Mouse (Mus musculus) liver, postnatal 0 days (tissue): ENCODE data around the gene Megf9. TPM values are rescaled to one million over a fixed set of nuclear protein-coding genes. Genes with fewer than 3 reads are reported as not detected.

ENCODE experiments used
- ATAC-seq: fragments of 200-750 bp; cut with Nextera tagmentation; 2 replicates; pipeline ENCODE4 v1.8.0; 2017; ENCODE audit warnings: mild to moderate bottlenecking, moderate library complexity
- DNase-seq: peaks from one replicate; pipeline ENCODE4 v3.0.0-alpha.2; 2016
- H3K27ac ChIP-seq: fragments of 300-500 bp; sonication (generic); 2 replicates; pipeline ENCODE4 v1.5.1; 2014; ENCODE audit warnings: antibody characterized with exemption, moderate library complexity, mild to moderate bottlenecking, low read depth
- H3K27me3 ChIP-seq: fragments of 300-500 bp; sonication (generic); 2 replicates; pipeline ENCODE4 v1.6.1; 2014; ENCODE audit warnings: low read length, control low read depth, mixed read lengths; ENCODE audit not compliant: insufficient read depth
- H3K36me3 ChIP-seq: fragments of 300-500 bp; sonication (generic); replicated peaks from 2 replicates; pipeline ENCODE4 v1.6.1; 2014; ENCODE audit warnings: mild to moderate bottlenecking, control low read depth, low read length, moderate library complexity, mixed read lengths; ENCODE audit not compliant: insufficient read depth
- H3K4me1 ChIP-seq: fragments of 300-500 bp; sonication (generic); 2 replicates; pipeline ENCODE4 v1.6.1; 2014; ENCODE audit warnings: antibody characterized with exemption, mild to moderate bottlenecking, control low read depth; ENCODE audit not compliant: insufficient read depth
- H3K4me2 ChIP-seq: fragments of 300-500 bp; sonication (generic); 2 replicates; pipeline ENCODE4 v1.6.1; 2014; ENCODE audit warnings: low read depth, mild to moderate bottlenecking, low read length, moderate library complexity, mixed read lengths
- H3K4me3 ChIP-seq: fragments of 300-500 bp; sonication (generic); 2 replicates; pipeline ENCODE4 v1.5.1; 2014; ENCODE audit warnings: low read depth, low read length
- H3K9ac ChIP-seq: fragments of 300-500 bp; sonication (generic); replicated peaks from 2 replicates; pipeline ENCODE4 v1.6.1; 2014; ENCODE audit warnings: mild to moderate bottlenecking, moderate library complexity
- H3K9me3 ChIP-seq: fragments of 300-500 bp; sonication (generic); 2 replicates; pipeline ENCODE4 v1.6.1; 2016; ENCODE audit warnings: mild to moderate bottlenecking, control low read depth, low read length, mixed read lengths
- CTCF ChIP-seq: sonication (generic); IDR thresholded peaks from 2 replicates; pipeline ENCODE4 v1.5.1; 2016; ENCODE audit warnings: antibody characterized with exemption, low read depth
- EP300 ChIP-seq: IDR thresholded peaks from 2 replicates; pipeline ENCODE4 v1.6.1; 2016; ENCODE audit warnings: antibody characterized with exemption, low read depth, mild to moderate bottlenecking
- WGBS: fragments of 180-500 bp; shearing (Covaris S2); extraction: QIAGEN DNeasy Blood & Tissue Kit; methylation state at CpG from one replicate; pipeline ENCODE4 v1.1.7; 2014; ENCODE audit not compliant: insufficient replicate concordance; 5-methylcytosine and 5-hydroxymethylcytosine counted together
- polyA plus RNA-seq: library from polyadenylated mRNA; unstranded; fragments of >200 nt; fragmentation: Nextera tagmentation; extraction: Ambion mirVana; gene quantifications from 2 replicates; pipeline ENCODE4 v1.2.1, GENCODE M21; 2015

The Megf9 gene
- polyA plus RNA-seq, 1 experiment from 2014 or later = 9.4 TPM

DNA sequence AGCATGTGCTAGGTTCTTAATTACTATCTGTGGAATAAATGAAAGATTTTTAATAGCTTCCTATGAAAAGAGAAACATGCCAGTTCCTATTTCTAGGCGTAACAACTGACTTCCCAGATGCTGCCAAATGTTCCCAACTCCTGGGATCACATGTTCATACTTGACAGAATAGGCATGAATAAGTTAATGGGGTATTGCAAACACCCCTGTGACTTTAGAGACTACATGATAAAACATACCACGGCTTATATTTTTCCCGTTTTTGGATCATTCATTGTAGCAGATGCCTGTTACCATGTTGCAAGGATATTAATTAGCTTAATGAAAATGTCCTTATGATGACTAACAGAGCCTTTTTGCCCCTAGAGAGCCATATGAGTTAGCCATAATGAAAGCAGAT lies 88.0 kb downstream of the Megf9 start:
- ATAC-seq = no peak
- 0 out of 2 replicates have a peak, but pooled peaks cover 4% of the 10 kb centered on the region for H3K36me3 ChIP-seq
- no peaks in the 10 kb centered on the region for H3K4me1 ChIP-seq
- WGBS = 81% methylated on average over 3 of the region's 3 CpGs
- H3K27ac ChIP-seq = no peak overlapping the region
- no peaks in the 10 kb centered on the region for H3K27me3 ChIP-seq
- H3K9ac ChIP-seq = no peak overlapping the region
- H3K4me3 ChIP-seq = no peak overlapping the region
- no peaks in the 10 kb centered on the region for H3K9me3 ChIP-seq
- TF ChIP-seq CTCF = no peak
- no peak overlapping the region for H3K4me2 ChIP-seq
- DNase-seq = no peak

DNA sequence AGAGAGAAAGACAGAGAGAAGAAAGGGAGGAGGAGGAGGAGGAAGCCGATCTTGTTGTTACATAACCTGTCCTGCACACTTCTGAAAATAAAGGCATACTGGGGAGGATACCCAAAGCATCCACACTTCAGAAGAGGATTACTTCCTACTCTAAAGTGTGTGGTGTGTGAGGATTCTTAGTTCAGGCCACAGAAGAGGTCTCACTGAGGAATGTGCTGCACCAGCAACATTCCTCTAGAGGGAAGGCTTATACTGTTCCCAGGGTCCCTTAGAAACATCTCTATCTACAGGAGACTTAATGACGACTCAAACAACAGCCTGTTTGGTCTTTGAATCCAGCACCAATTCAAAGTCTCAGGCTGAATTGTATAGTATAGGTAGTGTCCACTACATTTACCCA lies 114.6 kb downstream of the Megf9 start:
- TF ChIP-seq EP300 (no peak), CTCF (no peak)
- DNase-seq (no peak), ATAC-seq (no peak)
- no peak overlapping the region for H3K27ac ChIP-seq
- no peaks in the 10 kb centered on the region for H3K27me3 ChIP-seq
- H3K4me3 ChIP-seq = no peak overlapping the region
- no peaks in the 10 kb centered on the region for H3K9me3 ChIP-seq
- H3K4me2 ChIP-seq = no peak overlapping the region
- whole genome bisulfite sequencing = 58% methylated on average over 2 of the region's 2 CpGs
- no peaks in the 10 kb centered on the region for H3K4me1 ChIP-seq
- H3K9ac ChIP-seq = no peak overlapping the region
- H3K36me3 ChIP-seq = no peaks in the 10 kb centered on the region

DNA sequence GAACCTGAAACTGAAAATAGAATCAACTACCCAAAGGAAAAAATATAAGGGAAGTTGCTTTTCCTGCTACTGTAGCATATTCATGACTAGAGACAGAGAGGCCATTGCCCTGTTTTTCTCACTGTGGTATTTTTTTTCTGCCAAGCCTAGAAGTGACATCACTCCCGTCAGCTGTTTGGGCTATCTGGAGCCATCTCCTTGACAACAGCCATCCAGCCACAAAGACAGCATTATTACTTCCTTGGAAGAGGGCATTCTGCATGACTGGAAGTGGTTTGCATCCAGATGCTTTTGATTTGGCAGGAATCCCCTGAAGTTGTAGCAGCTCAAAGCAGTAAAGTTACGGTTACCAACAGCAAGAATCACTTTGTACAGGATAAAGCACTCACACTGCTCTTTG lies 122.7 kb downstream of the Megf9 start:
- no peak for DNase-seq
- TF ChIP-seq CTCF (no peak), EP300 (no peak)
- Histone ChIP-seq H3K36me3 (no peaks in the 10 kb centered on the region), H3K9ac (no peak overlapping the region), H3K27ac (no peak overlapping the region), H3K9me3 (no peaks in the 10 kb centered on the region), H3K4me1 (peaks cover 3% of the 10 kb centered on the region; the same call in 1 of the 2 replicates), H3K4me3 (no peak overlapping the region), H3K27me3 (no peaks in the 10 kb centered on the region), H3K4me2 (no peak overlapping the region)
- ATAC-seq = no peak
- 57% methylated on average over 2 of the region's 2 CpGs for WGBS

DNA sequence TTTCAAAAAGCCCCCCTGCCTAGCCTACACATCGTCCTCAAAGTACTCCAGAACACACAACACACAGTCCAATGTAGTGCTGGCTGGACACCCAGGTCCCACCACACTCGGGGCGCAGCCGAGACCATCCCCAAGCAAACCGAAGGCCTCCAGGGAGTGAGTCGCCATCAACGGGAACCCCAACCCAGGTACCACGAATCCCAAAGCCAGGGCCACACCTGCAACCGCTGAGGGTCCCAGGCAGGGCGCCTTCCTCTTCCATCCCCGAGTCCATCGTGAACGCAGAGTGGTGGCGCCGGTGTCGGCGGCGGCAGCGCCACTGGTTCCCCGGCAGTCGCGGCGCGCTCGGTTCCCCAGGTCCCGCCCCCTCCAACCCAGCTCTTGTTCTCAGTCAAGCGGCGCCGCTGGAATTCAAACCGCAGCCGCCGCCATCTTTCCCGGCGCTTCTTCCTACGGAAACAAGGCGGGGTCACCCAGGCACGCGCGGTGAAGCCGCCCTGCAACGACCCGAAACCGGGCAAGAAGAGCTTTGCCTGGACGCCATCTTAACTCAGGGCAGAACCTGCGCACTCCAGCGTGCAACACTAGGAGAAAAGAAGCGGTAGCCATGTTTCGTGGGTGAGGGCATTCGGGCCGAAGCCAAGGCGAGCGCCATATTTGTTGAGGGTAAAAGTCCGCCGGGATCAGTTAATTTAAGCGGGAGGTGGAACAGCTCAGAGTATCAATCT lies 124.6 kb downstream of the Megf9 start, which contains the start of gene Cdk5rap2:
TSS of gene Cdk5rap2 (minus strand) at position 450 of the 728 bp plus-strand sequence.
- H3K4me1 ChIP-seq = peaks cover 3% of the 10 kb centered on the region; the same call in 1 of the 2 replicates
- peak within 1 kb of the TSS; percentile 89 for H3K4me3 ChIP-seq
- ATAC-seq (peak; percentile 100), DNase-seq (peak; percentile 96)
- H3K36me3 ChIP-seq = no peaks in the 10 kb centered on the region
- no peaks in the 10 kb centered on the region for H3K27me3 ChIP-seq
- WGBS = under 1% methylated on average over 55 of the region's 55 CpGs
- H3K9me3 ChIP-seq = no peaks in the 10 kb centered on the region
- TF ChIP-seq EP300 = peak; percentile 60; the same call in 1 of the 2 replicates
- TF ChIP-seq CTCF = peak; percentile 31
- peak within 1 kb of the TSS; percentile 81 for H3K9ac ChIP-seq
- H3K4me2 ChIP-seq = peak within 1 kb of the TSS; percentile 91
- peak within 1 kb of the TSS; percentile 45 for H3K27ac ChIP-seq

DNA sequence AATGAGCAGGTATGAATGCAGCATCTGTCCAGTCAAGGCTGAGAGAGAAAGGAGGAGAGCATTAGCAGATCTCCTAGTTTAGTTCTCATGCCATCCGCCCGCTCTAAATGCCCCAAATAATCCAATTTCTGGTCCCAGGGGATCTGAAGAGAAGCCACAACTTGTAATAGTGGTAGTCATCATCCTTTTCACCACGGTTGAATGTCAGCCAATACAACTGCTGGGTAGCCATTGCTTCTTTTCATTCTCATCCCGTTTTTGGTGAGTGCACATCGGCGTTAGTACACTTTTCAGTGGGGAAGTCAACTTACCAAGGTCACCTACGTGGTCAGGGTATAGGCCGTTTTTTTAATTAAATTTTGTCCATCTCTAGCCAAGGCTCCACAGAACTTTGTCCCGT lies 125.3 kb downstream of the Megf9 start:
- Histone ChIP-seq H3K4me2 (peak overlapping the region; percentile 91), H3K9ac (peak overlapping the region; percentile 81), H3K27ac (no peak overlapping the region), H3K27me3 (no peaks in the 10 kb centered on the region), H3K4me3 (peak overlapping the region; percentile 89), H3K36me3 (no peaks in the 10 kb centered on the region), H3K4me1 (peaks cover 3% of the 10 kb centered on the region; the same call in 1 of the 2 replicates), H3K9me3 (no peaks in the 10 kb centered on the region)
- no peak for ATAC-seq
- DNase-seq = no peak
- 27% methylated on average over 9 of the region's 9 CpGs for WGBS
- TF ChIP-seq EP300 = no peak
- TF ChIP-seq CTCF = no peak

DNA sequence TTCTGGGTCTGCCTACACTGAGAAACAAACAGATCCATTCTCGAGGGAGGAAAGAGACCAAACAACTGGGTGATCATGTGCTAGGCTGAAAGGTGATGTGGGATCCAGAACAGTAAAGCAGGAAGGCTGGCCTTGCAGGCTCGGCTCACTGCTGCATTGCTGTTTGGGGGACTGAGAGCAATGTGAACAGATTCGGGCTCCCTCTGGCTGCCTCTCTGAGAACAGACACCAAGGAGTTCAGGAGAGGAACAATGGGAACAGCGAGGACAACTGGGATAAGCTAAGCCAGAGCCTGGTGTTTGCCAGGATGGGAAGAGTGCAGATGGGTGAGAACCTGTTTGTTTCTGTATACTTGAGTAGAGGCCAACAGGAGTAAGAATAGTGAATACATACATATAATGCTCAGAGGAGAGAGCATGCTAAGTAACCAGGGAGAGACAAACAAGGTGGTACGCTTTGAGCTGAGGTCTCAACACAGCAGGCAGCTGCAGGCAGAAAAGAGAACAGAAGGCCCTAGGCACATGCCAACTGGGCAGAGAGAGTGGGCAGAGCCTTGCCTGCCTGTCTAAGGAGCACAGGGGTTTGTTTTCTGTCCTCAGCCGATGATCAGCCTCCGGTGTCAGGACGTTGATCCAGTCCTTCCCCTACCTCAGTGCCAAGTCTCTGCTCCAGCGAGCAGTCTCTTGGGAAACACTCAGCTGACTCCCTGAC lies 132.5 kb downstream of the Megf9 start:
- no peaks in the 10 kb centered on the region for H3K9me3 ChIP-seq
- H3K4me1 ChIP-seq = no peaks in the 10 kb centered on the region
- H3K36me3 ChIP-seq = peaks cover 15% of the 10 kb centered on the region
- 76% methylated on average over 9 of the region's 9 CpGs for WGBS
- H3K27ac ChIP-seq = no peak overlapping the region
- DNase-seq (no peak), ATAC-seq (no peak)
- H3K27me3 ChIP-seq = no peaks in the 10 kb centered on the region
- no peak overlapping the region for H3K9ac ChIP-seq
- TF ChIP-seq CTCF = peak; percentile 38
- no peak for TF ChIP-seq EP300
- H3K4me2 ChIP-seq = no peak overlapping the region
- no peak overlapping the region for H3K4me3 ChIP-seq
